Mouse (Mus musculus) olfactory bulb, adult 2 months (tissue): Measurements from ENCODE around the gene Galnt6. TPM values are rescaled to one million over a fixed set of nuclear protein-coding genes. Genes with fewer than 3 reads are reported as not detected.

Experiments used
- H3K27ac ChIP-seq: fragments of 200-500 bp; 2 replicates; pipeline ENCODE4 v1.5.1; 2012; ENCODE audit warnings: low read depth, low read length; ENCODE audit not compliant: insufficient read depth
- H3K4me1 ChIP-seq: fragments of 200-500 bp; 2 replicates; pipeline ENCODE4 v1.6.1; 2012; ENCODE audit warnings: low read length; ENCODE audit not compliant: control insufficient read depth, insufficient read depth
- H3K4me3 ChIP-seq: fragments of 200-500 bp; 2 replicates; pipeline ENCODE4 v1.5.1; 2012; ENCODE audit warnings: mild to moderate bottlenecking, low read depth, low read length, moderate library complexity; ENCODE audit not compliant: insufficient read depth
- CTCF ChIP-seq: fragments of 200-500 bp; IDR thresholded peaks from 2 replicates; pipeline ENCODE4 v1.5.1; 2012; ENCODE audit warnings: low read depth, mild to moderate bottlenecking, low read length, moderate library complexity; ENCODE audit not compliant: insufficient read depth
- POLR2A ChIP-seq: fragments of 200-500 bp; IDR thresholded peaks from 2 replicates; pipeline ENCODE4 v1.6.1; 2012; ENCODE audit warnings: mild to moderate bottlenecking, low read depth, low read length, moderate library complexity; ENCODE audit not compliant: insufficient read depth
- WGBS: fragments of 180-500 bp; shearing (Covaris S2); methylation state at CpG from one replicate; pipeline ENCODE4 v1.1.7; 2018; 5-methylcytosine and 5-hydroxymethylcytosine counted together
- polyA plus RNA-seq: library from polyadenylated mRNA; stranded (reverse); fragments of >200 nt; gene quantifications from 2 replicates; pipeline ENCODE4 v1.2.4, GENCODE M21; 2012; ENCODE audit warnings: low replicate concordance; ENCODE audit not compliant: missing spikeins, insufficient read depth, insufficient read length

Galnt6 gene
- polyA plus RNA-seq, 1 experiment, result not detected

DNA sequence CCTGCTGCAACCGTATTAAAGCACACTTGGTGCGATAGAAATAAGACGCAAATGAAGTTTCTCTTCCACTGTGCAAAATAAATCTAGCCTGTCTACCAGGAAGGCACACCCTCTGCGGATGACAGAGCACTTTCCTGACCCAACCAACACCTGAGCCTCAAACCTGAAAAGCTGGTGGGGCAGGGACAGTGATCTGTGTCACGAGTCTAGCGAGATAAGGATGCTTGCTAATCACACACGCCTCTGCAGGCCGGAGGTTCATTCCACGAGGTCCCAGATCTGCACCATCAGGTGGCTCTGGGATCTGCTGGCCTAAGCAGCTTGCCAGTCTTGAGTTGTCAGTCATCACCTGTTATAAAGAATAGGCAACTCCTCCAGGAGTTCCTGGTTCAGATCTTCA lies 77.6 kb downstream of the Galnt6 start:
- Histone ChIP-seq H3K4me3 (no peak overlapping the region), H3K4me1 (no peaks in the 10 kb centered on the region), H3K27ac (no peak overlapping the region)
- 92% methylated on average over 9 of the region's 9 CpGs for WGBS
- TF ChIP-seq CTCF, result no peak
- no peak for TF ChIP-seq POLR2A

DNA sequence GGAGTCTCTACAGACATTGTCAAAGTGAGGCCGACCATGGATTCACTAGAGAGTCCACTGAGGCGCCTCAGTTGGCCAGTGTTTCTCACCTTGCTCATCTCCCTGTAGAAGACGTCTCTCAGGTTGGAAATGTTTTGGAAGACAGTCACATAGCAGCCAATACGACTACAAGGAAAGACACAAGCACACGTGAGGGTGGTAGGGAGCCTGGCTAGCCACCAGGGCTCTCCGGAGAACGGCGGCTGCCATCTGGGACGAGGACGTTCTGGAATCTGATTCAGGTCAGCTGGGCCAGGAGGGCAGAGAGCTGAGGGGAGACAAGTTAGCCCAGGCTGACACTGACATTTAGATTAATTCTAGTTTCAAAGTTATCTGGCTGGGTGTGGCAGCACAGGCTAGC lies 79.1 kb downstream of the Galnt6 start:
- WGBS, result 93% methylated on average over 10 of the region's 10 CpGs
- Histone ChIP-seq H3K27ac (no peak overlapping the region), H3K4me1 (no peaks in the 10 kb centered on the region), H3K4me3 (no peak overlapping the region)
- TF ChIP-seq POLR2A (no peak), CTCF (no peak)

- Histone ChIP-seq H3K27ac (no peak overlapping the region), H3K4me3 (no peak overlapping the region), H3K4me1 (no peaks in the 10 kb centered on the region)
- WGBS, result 77% methylated on average over 6 of the region's 6 CpGs
- TF ChIP-seq CTCF, result no peak
- TF ChIP-seq POLR2A, result no peak
Observed at GRCm38 (mm10) chr15:100646161-100646560, 83.0 kb downstream of the Galnt6 start.

DNA sequence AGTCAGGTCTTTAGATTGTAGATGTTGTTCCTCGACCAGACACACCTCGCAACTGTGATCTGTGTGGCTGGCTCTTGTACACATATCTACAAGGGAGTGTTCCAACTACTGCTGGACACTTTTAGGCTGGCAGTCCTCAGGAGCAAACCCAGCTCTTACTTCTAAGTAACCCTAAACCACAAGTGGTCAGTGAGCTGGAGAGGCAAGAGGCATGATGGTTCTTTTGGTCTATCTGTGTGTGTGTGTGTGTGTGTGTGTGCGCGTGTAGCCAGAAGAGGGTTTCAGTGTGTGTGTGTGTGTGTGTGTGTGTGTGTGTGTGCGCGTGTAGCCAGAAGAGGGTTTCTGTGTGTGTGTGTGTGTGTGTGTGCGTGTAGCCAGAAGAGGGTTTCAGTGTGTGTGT lies 86.7 kb downstream of the Galnt6 start:
- 90% methylated on average over 7 of the region's 7 CpGs for WGBS
- TF ChIP-seq POLR2A (no peak), CTCF (no peak)

More for the DNA sequence above, 86.7 kb downstream of the Galnt6 start:
- Histone ChIP-seq H3K27ac (no peak overlapping the region), H3K4me1 (no peaks in the 10 kb centered on the region), H3K4me3 (no peak overlapping the region)

Other genes starting within 250 kb of the Galnt6 start
- gene Csrnp2, start 233.9 kb downstream of the Galnt6 start, polyA plus RNA-seq, result not detected in 2 replicates
- not detected in 2 replicates for gene Tfcp2, start 177.4 kb downstream of the Galnt6 start, polyA plus RNA-seq
- not detected in 2 replicates for gene Pou6f1, start 129.4 kb downstream of the Galnt6 start, polyA plus RNA-seq
- gene Dazap2, start 114.0 kb downstream of the Galnt6 start, polyA plus RNA-seq, result not detected in 2 replicates
- gene Smagp, start 92.4 kb downstream of the Galnt6 start, polyA plus RNA-seq, result not detected in 2 replicates
- not detected in 2 replicates for gene Bin2, start 59.8 kb downstream of the Galnt6 start, polyA plus RNA-seq
- not detected in 2 replicates for gene Cela1, start 41.5 kb downstream of the Galnt6 start, polyA plus RNA-seq
- gene Slc4a8, start 32.4 kb upstream of the Galnt6 start, polyA plus RNA-seq, result 38.7 TPM in 1 of 2 replicates, not detected in the other
- gene Scn8a, start 140.5 kb upstream of the Galnt6 start, polyA plus RNA-seq, result not detected in 2 replicates